Mouse (Mus musculus): ENCODE results near the gene Lypd3. TPM values are rescaled to one million over a fixed set of nuclear protein-coding genes. Genes with fewer than 3 reads are reported as not detected.

Gene Lypd3
- polyA plus RNA-seq (2014; fragmentation: Nextera tagmentation; extraction: Ambion mirVana): 0.76 and 0.83 TPM in 2 replicates

DNA sequence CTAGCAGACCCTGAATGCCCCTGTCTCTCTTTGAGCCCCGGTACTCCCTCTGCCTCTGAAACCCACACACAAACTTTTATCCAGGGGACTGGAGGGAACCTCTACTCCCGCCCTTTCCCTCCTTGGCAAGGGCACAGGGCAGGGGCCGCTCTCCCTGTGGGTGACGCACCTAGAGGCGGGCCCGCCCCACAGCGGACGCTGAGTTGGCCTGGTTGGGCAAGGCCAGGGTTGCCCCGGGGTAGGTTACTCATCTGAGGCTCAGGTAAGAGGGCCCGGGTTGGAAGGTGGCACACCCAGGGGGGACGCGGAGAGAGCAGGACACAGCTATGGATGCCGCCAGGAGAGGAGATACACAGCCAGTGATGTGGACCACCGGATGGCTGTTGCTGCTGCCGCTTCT is at the start of gene Lypd3:
Lypd3 (plus strand) TSS at position 287 of the 400 bp plus-strand sequence.
- H3K4me3 ChIP-seq (ENCODE audit: low read depth, low read length): peak within 1 kb of the TSS; percentile 3; the same call in 1 of the 2 replicates
- H3K27ac ChIP-seq (ENCODE audit: low read depth, low read length): no peak within 1 kb of the TSS
- H3K36me3 ChIP-seq (ENCODE audit: control insufficient read depth, insufficient read depth, low read length): no peaks in the 10 kb centered on the region
- H3K9me3 ChIP-seq (ENCODE audit: control insufficient read depth, low read length): no peaks in the 10 kb centered on the region
- DNase-seq (ENCODE audit: low spot score, missing footprints): no peak
- H3K27me3 ChIP-seq (ENCODE audit: control insufficient read depth, insufficient read depth, low read length): peaks cover 40% of the 10 kb centered on the region
- ATAC-seq (ENCODE audit: low FRiP score): 0 out of 2 replicates have a peak, but pooled peaks have one; percentile 10
- H3K4me2 ChIP-seq: peak within 1 kb of the TSS; percentile 30; the same call in 1 of the 2 replicates
- no peak within 1 kb of the TSS for H3K9ac ChIP-seq (ENCODE audit: low read length)
- peaks cover 10% of the 10 kb centered on the region for H3K4me1 ChIP-seq (ENCODE audit: control insufficient read depth, insufficient read depth, low read length)
- 17% methylated on average over 15 of the region's 15 CpGs for WGBS

DNA sequence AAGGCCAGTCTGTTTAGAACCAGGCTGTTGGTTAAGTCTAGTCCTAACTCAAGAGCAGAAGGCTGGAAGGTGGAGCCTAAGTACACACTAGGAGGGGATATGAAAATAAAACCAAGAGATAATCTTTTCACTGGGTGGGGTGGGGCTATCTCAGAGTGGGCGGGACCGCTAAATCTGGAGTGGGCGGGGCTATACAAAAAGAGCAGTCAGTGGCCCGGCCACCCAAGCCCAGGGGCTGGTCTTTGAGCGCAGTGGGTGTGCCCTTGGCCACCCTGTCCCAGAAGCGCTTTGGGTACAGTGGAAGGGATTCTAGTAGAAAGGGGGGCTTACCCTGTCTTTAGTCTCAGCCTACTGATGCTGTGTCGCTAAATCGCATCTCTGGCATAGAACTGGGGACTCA is 49.5 kb upstream of the Lypd3 start:
- no peak for DNase-seq (ENCODE audit: low spot score, missing footprints)

DNA sequence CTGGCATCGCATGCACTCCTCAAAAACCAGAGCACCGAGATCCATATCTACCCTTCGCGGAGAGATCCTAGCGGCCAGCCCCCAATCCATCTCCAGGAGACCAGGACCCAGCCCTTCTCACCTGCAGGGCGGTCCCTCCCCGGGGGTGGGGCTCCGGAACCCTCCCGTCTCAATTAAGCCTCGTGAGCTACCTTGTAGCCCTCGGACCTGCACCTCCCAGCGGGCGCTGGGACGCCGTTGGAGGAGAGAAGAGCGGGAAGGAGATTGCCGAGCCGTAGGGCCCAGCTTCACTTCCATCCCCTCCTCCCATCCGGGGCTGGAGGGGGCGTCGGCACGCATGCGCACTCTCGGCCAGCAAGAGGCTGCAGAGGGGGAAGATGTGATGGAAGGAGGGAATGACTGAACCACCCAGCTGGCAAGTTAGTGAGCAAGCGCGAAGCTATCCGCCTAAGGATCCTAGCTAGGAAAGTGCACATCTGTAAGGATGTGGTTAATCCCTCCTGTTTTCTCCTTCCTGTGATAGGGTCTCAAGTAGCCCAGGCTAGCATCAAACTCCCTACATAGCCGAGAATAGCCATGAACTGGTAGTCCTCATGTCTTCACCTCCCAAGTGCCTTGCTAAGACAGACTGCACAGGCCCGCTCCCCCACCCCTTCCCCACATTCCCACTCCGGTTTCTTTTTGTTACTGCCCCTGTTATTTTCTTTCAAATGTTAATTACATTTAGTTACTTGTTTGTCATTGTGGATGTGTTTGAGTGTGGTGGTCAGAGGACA is 48.8 kb upstream of the Lypd3 start, which contains the start of the genes Ethe1 and Zfp575:
Ethe1 (plus strand) TSS at position 214 of the 776 bp plus-strand sequence.
Zfp575 (minus strand) TSS at position 312 of the 776 bp plus-strand sequence.
- peak within 1 kb of the TSS; percentile 30 for H3K4me3 ChIP-seq (ENCODE audit: low read depth, low read length)
- H3K27ac ChIP-seq (ENCODE audit: low read depth, low read length): no peak within 1 kb of the TSS
- peak within 1 kb of the TSS; percentile 51 for H3K9ac ChIP-seq (ENCODE audit: low read length)
- WGBS: 7% methylated on average over 30 of the region's 30 CpGs
- H3K27me3 ChIP-seq (ENCODE audit: control insufficient read depth, insufficient read depth, low read length): peaks cover 26% of the 10 kb centered on the region
- no peaks in the 10 kb centered on the region for H3K9me3 ChIP-seq (ENCODE audit: control insufficient read depth, low read length)
- no peaks in the 10 kb centered on the region; the same call in 1 of the 2 replicates for H3K4me1 ChIP-seq (ENCODE audit: control insufficient read depth, insufficient read depth, low read length)
- H3K4me2 ChIP-seq: peak within 1 kb of the TSS; percentile 51
- ATAC-seq (ENCODE audit: low FRiP score) (peak; percentile 61), DNase-seq (ENCODE audit: low spot score, missing footprints) (peak; percentile 96)
- no peaks in the 10 kb centered on the region for H3K36me3 ChIP-seq (ENCODE audit: control insufficient read depth, insufficient read depth, low read length)

More for the DNA sequence above, 49.5 kb upstream of the Lypd3 start:
- Histone ChIP-seq H3K9me3 (ENCODE audit: control insufficient read depth, low read length) (no peaks in the 10 kb centered on the region), H3K27me3 (ENCODE audit: control insufficient read depth, insufficient read depth, low read length) (peaks cover 26% of the 10 kb centered on the region), H3K4me2 (peak overlapping the region; percentile 51), H3K27ac (ENCODE audit: low read depth, low read length) (no peak overlapping the region), H3K4me1 (ENCODE audit: control insufficient read depth, insufficient read depth, low read length) (no peaks in the 10 kb centered on the region; the same call in 1 of the 2 replicates), H3K4me3 (ENCODE audit: low read depth, low read length) (peak overlapping the region; percentile 30; the same call in 1 of the 2 replicates), H3K36me3 (ENCODE audit: control insufficient read depth, insufficient read depth, low read length) (no peaks in the 10 kb centered on the region), H3K9ac (ENCODE audit: low read length) (no peak overlapping the region; the same call in 1 of the 2 replicates)
- ATAC-seq (ENCODE audit: low FRiP score): peak; percentile 58
- 10% methylated on average over 8 of the region's 8 CpGs for WGBS

DNA sequence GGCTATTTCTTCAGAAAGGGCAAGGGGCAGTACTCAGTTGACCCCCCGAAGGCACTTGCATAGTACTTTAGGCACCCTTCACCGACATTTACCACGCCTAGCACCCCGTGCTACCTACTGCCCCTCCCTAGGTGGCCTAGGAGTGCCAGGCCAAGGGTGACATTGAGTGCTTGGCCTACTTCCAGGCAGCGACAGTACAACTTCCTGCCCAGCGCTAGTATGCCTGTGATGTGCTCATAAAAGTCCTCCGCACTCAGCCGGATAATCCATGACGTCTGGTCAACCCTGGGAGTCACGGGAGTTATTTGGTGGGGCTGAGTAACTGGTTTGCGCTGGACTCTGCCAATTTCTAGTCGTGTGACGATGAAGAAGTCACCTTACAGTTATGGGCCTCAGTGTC is 48.0 kb upstream of the Lypd3 start:
- Histone ChIP-seq H3K27me3 (ENCODE audit: control insufficient read depth, insufficient read depth, low read length) (peaks cover 26% of the 10 kb centered on the region), H3K27ac (ENCODE audit: low read depth, low read length) (no peak overlapping the region), H3K9me3 (ENCODE audit: control insufficient read depth, low read length) (no peaks in the 10 kb centered on the region), H3K4me3 (ENCODE audit: low read depth, low read length) (no peak overlapping the region), H3K4me1 (ENCODE audit: control insufficient read depth, insufficient read depth, low read length) (peaks cover 2% of the 10 kb centered on the region), H3K9ac (ENCODE audit: low read length) (no peak overlapping the region), H3K36me3 (ENCODE audit: control insufficient read depth, insufficient read depth, low read length) (no peaks in the 10 kb centered on the region), H3K4me2 (no peak overlapping the region)
- no peak for ATAC-seq (ENCODE audit: low FRiP score)
- DNase-seq (ENCODE audit: low spot score, missing footprints): no peak
- 88% methylated on average over 13 of the region's 13 CpGs for WGBS

DNA sequence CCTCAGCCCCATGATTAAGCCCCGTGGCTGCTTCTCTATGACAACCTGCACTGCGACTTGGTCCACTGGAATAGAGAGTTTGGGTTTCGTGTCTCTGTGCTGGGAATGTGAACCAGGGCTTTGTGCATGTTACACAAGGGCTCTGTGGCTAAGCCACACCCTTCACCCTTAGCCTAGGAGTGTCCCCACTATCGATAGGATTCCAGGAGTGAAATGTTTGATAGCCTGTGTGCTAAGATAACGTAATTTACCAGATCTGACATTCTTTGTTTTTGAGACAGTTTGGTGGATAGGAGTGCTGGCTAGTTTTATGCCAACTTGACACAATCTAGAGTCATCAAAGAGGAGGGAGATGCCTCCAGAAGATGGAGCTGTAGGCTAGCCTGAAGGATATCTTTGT is 44.6 kb upstream of the Lypd3 start:
- Histone ChIP-seq H3K9me3 (ENCODE audit: control insufficient read depth, low read length) (no peaks in the 10 kb centered on the region), H3K36me3 (ENCODE audit: control insufficient read depth, insufficient read depth, low read length) (no peaks in the 10 kb centered on the region), H3K27ac (ENCODE audit: low read depth, low read length) (no peak overlapping the region), H3K4me1 (ENCODE audit: control insufficient read depth, insufficient read depth, low read length) (peaks cover 12% of the 10 kb centered on the region), H3K9ac (ENCODE audit: low read length) (no peak overlapping the region), H3K27me3 (ENCODE audit: control insufficient read depth, insufficient read depth, low read length) (peaks cover 14% of the 10 kb centered on the region), H3K4me2 (no peak overlapping the region), H3K4me3 (ENCODE audit: low read depth, low read length) (no peak overlapping the region)
- WGBS: 73% methylated on average over 5 of the region's 5 CpGs
- ATAC-seq (ENCODE audit: low FRiP score): no peak
- no peak for DNase-seq (ENCODE audit: low spot score, missing footprints)

DNA sequence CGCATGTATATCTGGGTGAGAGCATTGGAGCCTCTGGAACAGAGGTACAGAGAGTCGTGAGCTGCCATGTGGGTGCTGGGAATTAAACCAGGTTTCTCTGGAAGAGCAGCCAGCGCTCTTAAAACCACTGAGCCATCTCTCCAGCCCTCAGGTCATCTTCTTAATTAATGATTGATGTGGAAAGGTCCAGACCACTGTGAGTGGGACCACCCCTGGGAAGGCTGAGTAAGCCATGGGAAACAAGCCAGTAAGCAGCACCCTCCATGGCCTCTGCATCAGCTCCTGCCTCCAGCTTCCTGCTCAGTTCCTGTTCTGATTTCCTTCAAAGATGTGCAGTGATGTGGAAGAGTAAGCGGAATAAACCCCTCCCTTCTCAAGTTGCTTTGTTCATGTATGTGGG is 44.2 kb upstream of the Lypd3 start:
- 67% methylated on average over 4 of the region's 4 CpGs for WGBS
- Histone ChIP-seq H3K36me3 (ENCODE audit: control insufficient read depth, insufficient read depth, low read length) (no peaks in the 10 kb centered on the region), H3K4me1 (ENCODE audit: control insufficient read depth, insufficient read depth, low read length) (peaks cover 12% of the 10 kb centered on the region), H3K27me3 (ENCODE audit: control insufficient read depth, insufficient read depth, low read length) (peaks cover 10% of the 10 kb centered on the region), H3K9me3 (ENCODE audit: control insufficient read depth, low read length) (no peaks in the 10 kb centered on the region), H3K4me2 (no peak overlapping the region), H3K27ac (ENCODE audit: low read depth, low read length) (no peak overlapping the region), H3K9ac (ENCODE audit: low read length) (no peak overlapping the region), H3K4me3 (ENCODE audit: low read depth, low read length) (no peak overlapping the region)
- DNase-seq (ENCODE audit: low spot score, missing footprints) (no peak), ATAC-seq (ENCODE audit: low FRiP score) (no peak)

DNA sequence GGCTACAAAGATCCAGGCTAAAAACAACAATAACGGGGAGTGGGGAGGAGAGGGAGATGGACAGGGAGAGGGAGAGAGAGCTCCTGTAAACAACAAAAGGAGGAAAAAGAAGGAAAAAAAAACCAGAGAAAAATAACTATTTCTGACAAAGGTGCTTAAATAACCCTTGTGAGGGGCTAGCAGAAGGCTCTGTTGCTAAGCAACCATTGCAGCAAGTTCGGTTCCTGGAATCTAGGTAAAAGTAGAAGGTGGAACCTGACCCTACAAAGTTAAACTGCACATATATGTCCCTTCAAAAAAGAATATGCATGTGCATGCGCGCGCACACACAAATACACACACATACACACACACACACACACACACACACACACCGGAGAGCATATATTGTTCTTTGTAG is 43.6 kb upstream of the Lypd3 start:
- Histone ChIP-seq H3K27ac (ENCODE audit: low read depth, low read length) (no peak overlapping the region), H3K4me3 (ENCODE audit: low read depth, low read length) (no peak overlapping the region), H3K4me1 (ENCODE audit: control insufficient read depth, insufficient read depth, low read length) (peaks cover 12% of the 10 kb centered on the region), H3K4me2 (no peak overlapping the region), H3K27me3 (ENCODE audit: control insufficient read depth, insufficient read depth, low read length) (peaks cover 10% of the 10 kb centered on the region), H3K36me3 (ENCODE audit: control insufficient read depth, insufficient read depth, low read length) (no peaks in the 10 kb centered on the region), H3K9ac (ENCODE audit: low read length) (no peak overlapping the region), H3K9me3 (ENCODE audit: control insufficient read depth, low read length) (no peaks in the 10 kb centered on the region)
- WGBS: 82% methylated on average over 6 of the region's 6 CpGs
- DNase-seq (ENCODE audit: low spot score, missing footprints) (no peak), ATAC-seq (ENCODE audit: low FRiP score) (no peak)

DNA sequence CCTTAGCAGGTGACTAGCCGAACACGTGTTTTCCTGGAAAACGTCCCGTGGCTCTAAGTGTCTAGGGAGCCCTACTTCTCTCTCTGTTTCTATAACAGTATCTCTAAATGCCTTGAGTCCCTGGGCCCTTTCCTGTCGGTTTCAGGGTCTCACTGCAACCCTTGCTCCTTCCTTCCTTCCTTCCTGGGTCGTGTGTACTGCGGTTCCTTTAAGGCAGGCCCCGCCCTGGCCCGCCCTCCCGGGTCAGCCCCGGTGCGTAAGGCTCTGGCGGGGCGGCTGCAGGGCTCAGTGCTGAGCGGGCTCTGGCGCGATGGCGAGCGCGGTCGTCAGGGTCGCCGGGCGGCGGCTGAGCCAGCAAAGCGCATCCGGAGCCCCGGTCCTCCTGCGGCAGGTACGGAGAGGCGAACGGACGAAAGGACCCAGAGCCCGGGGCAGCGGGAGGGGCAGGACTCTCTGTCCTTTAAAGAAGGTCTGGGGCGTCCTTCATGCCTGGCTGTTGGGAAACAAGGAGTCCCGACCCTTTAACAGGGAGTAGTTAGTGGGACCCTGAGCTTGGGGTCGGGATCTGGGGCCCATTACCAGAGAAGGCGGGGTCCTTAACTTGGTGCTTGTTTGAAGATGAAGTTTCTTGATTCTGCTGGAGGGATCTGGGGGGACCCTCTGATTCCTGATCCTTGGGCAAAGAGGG is 42.6 kb upstream of the Lypd3 start:
- peaks cover 12% of the 10 kb centered on the region for H3K4me1 ChIP-seq (ENCODE audit: control insufficient read depth, insufficient read depth, low read length)
- peak overlapping the region; percentile 78 for H3K9ac ChIP-seq (ENCODE audit: low read length)
- ATAC-seq (ENCODE audit: low FRiP score): peak; percentile 91
- no peak overlapping the region for H3K27ac ChIP-seq (ENCODE audit: low read depth, low read length)
- peak overlapping the region; percentile 49 for H3K4me2 ChIP-seq
- no peaks in the 10 kb centered on the region for H3K36me3 ChIP-seq (ENCODE audit: control insufficient read depth, insufficient read depth, low read length)
- peak; percentile 96 for DNase-seq (ENCODE audit: low spot score, missing footprints)
- H3K9me3 ChIP-seq (ENCODE audit: control insufficient read depth, low read length): no peaks in the 10 kb centered on the region
- WGBS: 3% methylated on average over 37 of the region's 39 CpGs
- peaks cover 9% of the 10 kb centered on the region; the same call in 1 of the 2 replicates for H3K27me3 ChIP-seq (ENCODE audit: control insufficient read depth, insufficient read depth, low read length)
- H3K4me3 ChIP-seq (ENCODE audit: low read depth, low read length): peak overlapping the region; percentile 54

Measured in midbrain, embryonic 11.5 days (tissue).